Mouse (Mus musculus) ES-E14 (cell line): ENCODE measurements around the gene Dnajb14.

Experiments
- HCFC1 ChIP-seq: IDR thresholded peaks from 2 replicates; pipeline ENCODE4 v1.6.1; 2012; ENCODE audit warnings: low read length, inconsistent platforms, borderline replicate concordance; ENCODE audit not compliant: insufficient read depth
- ZNF384 ChIP-seq: IDR thresholded peaks from 2 replicates; pipeline ENCODE4 v1.6.1; 2012; ENCODE audit warnings: low read depth, low read length, inconsistent platforms

DNA sequence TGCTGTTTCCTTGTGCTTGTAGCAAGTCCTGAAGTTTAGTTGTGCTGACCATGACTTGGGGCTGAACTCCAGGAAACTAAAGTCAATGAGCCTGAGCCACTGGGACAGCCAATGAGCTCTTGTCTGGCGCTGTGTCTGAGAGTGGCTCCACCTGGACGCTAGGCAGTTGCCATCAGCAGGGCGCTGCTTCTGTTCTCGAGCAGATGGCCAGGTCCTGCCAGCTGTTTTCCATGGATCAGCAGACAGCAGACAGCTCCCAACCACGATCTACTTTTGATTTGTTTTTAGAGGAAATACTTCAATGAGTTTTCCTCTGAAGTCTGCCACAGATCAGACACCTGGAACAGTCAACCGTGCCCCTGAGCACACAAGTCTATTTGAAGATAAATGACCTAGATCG, 65.3 kb downstream of the Dnajb14 start:
- TF ChIP-seq ZNF384 (no peak), HCFC1 (no peak)
